Mouse (Mus musculus) ZHBTc4 (cell line): ENCODE data around the gene Adam23.

ENCODE experiments used
- DNase-seq: peaks from one replicate; pipeline ENCODE4 v3.0.0-alpha.2; 2011; ENCODE audit warnings: low read depth, low spot score

The Adam23 gene

GRCm38 (mm10) chr1:63445656-63446046 is at the start of gene Adam23:
Gene Adam23 (plus strand): TSS chr1:63445891.
- peak; percentile 92 for DNase-seq

DNA sequence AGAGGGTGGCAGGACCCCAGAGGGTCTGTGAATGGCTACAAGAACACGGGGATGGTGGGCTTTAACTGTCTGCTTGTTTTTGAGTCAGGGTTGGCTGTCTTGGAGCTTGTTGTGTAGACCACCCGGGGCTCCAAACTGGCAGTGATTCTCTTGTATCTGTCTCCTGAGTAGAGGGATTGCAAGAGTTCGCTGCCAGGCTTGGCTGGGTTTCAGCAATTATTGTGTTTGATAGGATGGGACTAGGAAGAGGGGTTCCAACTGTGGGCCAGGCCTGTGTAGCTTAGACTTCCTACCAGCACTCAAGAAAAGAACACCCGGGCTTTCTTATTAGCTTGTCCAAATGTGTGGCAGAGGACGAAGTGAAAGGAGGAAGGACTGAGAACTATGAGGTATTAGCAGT is 44.6 kb upstream of the Adam23 start:
- DNase-seq, result no peak

DNA sequence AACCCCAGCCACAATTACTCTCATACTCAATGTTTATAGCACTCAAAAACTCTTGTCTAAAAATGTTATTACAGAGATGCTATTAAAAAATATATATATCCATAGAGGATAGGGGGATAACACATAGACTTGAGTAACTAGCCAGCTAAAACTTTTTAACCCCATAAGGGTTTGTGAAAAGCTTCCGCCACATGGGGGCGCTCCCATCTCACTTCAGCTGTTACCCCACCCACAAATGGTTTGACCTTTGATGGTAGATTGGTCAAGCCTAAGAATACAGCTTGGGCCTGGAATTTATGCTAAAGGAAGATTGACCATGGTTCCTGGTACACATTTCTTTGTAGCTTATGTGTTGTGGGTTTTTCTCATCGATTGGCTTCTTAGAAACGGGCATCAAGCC is 42.1 kb upstream of the Adam23 start:
- DNase-seq, result peak; percentile 78

DNA sequence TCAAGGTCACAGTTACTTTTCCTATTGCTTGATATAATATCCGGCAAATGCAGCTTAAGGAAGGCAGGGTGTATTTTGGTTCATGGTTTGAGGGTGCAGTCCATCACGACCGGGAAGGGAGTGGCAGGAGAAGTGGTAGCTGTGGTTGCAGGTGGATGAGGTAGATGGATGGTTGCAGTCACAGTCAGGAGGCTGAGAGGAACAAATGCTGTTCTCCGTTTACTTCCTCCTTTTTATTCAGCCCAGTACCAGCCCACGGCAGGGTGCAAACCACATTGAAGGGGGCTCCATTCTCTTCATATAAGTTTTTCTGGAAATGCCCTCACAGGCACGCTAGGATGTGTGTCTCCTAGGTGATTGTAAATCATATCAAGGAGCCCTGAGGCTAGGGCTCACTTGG is 37.3 kb upstream of the Adam23 start:
- no peak for DNase-seq

DNA sequence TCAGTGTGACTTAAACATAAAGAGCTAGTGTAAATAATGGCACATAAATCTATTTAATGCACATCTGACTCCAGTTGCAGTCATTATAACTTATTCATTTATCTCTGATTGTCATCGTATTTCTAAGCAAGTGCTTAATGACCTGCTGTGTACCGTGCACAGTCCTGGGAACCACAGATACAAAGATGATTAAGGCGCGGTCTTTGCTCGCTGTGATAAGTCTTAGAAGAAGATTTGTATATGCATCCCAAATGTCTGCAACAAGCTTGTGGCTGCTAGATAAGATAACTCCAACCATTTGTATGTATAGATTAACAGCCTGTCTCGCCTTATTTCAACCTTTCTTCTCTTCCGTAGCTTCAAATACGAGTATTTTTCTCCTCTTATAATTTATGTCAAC is 27.2 kb upstream of the Adam23 start:
- DNase-seq, result no peak

DNA sequence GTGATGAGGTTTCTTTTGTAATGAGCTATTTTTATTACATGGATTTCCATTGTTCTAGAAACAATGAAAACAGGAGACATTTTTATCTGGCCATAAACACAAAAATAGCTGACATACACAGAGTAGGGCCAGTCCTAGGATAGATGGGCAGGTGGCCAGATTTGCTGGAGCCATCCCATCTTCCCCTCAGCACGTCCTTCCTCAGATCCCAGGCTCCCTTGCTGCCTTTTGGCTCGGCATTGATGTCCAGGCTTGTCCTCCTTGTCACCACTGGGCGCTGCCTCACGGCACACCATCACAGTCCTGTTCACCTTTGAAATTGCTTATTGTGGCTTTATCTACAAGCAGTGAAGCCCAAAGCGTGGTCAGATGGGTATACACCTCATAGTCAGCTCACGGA is 15.0 kb upstream of the Adam23 start:
- no peak for DNase-seq

DNA sequence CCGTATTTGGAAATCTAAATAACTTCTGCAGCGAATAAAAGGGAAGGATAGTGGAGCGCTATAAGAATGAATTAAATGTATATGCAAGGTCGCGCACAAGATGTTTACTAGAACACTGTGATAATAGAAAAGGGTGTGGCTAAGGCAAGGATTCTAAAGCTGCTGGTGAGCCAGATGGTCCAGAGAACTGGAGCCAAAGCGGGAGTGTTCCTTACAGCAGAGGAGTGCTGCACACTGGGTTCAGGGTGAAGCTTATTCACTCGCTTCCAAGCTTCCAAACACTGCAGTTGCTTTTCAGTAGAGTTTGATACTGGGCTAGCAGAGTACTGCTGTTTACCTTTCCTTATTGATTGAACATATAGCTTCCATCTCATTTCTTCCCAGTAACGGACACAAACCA is 14.5 kb upstream of the Adam23 start:
- DNase-seq, result peak; percentile 31

DNA sequence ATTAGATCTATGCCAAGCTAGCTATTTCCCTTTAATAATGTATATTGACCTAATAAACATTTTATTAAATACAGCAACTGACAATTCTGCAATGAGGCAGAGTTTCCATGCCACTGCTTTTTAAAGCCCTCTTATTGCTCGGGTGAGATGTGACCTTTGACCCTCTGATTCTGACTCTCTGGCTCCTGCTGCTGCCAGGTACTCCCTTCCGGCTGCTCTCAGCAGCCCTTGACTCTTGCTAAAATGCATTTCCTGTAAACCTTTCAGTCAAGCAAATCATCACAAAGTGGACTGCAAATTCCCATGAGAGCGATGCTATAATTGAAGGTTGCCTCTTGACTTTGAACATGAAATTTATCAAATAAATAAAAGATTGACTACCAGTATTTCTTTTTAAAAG is 13.8 kb upstream of the Adam23 start:
- peak; percentile 40 for DNase-seq

- no peak for DNase-seq
Measured at GRCm38 (mm10) chr1:63434052-63434451, 11.6 kb upstream of the Adam23 start.

DNA sequence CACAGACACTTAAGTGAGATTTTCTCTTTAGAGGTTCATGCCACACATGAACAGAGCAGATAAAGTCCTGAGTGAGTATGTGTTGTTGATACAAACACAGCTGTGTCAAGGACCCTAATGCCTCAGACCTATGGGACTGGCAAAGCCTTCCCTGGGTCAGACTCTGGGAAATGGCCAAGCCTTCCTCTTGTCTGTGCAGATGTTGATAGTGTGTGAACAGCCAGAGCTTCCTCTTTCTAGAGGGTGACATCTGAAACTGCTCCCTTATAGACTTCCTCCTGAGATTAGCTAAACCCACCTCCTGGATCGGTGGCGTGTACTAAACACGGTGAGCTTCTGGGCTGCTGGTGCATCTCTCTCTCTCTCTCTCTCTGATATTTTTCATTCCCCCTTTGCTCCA is 8.2 kb upstream of the Adam23 start:
- DNase-seq, result no peak

DNA sequence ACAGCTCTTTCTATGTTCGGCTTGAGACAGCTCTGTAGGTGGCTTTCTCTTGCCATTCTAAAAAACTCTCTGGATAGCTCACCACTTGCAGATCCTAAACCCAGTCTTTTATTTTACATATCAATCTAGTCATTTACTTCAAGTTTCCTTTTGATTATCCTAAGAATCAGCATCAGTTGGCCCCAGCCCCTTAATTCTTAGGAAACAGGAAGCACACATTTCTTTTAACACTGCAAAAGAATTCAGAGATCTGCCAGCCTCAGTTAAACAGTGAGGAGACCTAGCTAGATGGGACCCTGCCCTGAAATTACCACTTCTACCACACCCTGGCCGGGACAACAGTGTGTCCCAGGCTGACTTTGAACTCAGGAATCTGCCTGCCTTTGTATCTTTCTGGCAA is 3.5 kb upstream of the Adam23 start:
- DNase-seq, result peak; percentile 95

- DNase-seq, result no peak
Measured at GRCm38 (mm10) chr1:63442616-63443015, 3.1 kb upstream of the Adam23 start.

DNA sequence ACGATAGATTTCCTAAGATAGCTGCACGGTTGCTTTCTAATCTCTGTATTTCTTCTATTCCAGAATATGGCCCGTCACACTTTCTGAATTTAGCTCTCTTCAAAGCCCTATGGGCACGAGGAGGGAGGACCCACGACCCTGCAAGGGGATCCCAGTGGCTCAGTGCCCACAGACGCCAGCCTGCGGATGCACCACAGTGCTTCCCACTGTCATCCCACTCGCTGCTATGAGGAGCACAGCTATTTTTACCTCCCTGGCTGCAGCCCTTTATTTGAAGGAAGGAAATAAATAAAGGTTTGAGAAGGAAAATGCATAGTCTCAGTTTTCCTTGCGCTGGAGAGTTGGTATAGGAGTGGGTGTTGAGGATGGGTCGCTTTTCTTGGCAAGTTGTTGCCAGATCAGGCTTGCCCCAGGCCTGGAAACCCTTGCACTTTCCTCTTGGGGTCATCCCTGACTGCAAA is 512 bp upstream of the Adam23 start:
- no peak for DNase-seq

GRCm38 (mm10) chr1:63446047-63446704 is 485 bp downstream of the Adam23 start:
- peak; percentile 34 for DNase-seq

GRCm38 (mm10) chr1:63446721-63447120 is 1.0 kb downstream of the Adam23 start:
- DNase-seq, result no peak

- DNase-seq, result no peak
Measured at GRCm38 (mm10) chr1:63450091-63450490, 4.4 kb downstream of the Adam23 start.

GRCm38 (mm10) chr1:63453332-63453887 is 7.7 kb downstream of the Adam23 start:
- DNase-seq, result no peak

DNA sequence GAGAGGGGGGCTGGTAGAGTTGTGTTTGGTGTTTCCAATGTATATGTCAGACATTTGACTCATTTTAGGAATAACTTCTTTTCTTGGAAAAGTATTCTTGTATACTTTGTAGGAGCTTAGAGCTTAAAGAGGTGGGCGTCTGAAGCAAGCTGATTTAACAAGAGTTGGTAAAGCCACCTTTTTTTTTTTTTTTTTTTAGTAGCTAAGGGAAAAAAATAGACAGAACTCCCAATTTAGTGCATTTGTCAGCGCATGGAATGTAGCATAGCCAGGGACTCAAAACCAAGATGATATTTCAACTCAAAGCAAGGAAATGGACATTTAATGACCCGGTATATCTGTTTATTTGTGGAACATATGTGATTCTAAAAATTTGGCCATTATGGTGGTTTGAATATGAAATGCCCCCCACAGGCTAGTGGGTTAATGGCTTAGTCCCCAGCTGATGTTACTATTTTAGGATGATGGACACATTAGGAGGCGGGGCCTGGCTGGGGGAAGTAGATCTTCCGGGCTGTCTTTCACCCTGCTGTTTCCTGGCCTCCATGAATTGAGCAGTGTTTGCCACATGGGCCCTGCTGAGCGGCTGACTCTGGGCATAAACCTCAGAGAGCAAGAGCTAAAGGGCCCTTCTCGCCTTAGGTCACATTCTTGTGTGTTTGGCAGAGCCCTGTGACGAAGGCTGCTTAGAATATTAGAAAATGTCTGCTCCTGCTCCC is 12.3 kb downstream of the Adam23 start:
- peak; percentile 32 for DNase-seq

GRCm38 (mm10) chr1:63459151-63459550 is 13.5 kb downstream of the Adam23 start:
- DNase-seq, result no peak

- no peak for DNase-seq
Measured at GRCm38 (mm10) chr1:63459926-63460325, 14.2 kb downstream of the Adam23 start.

- no peak for DNase-seq
Measured at GRCm38 (mm10) chr1:63464441-63464840, 18.8 kb downstream of the Adam23 start.

GRCm38 (mm10) chr1:63473272-63473671 is 27.6 kb downstream of the Adam23 start:
- no peak for DNase-seq

DNA sequence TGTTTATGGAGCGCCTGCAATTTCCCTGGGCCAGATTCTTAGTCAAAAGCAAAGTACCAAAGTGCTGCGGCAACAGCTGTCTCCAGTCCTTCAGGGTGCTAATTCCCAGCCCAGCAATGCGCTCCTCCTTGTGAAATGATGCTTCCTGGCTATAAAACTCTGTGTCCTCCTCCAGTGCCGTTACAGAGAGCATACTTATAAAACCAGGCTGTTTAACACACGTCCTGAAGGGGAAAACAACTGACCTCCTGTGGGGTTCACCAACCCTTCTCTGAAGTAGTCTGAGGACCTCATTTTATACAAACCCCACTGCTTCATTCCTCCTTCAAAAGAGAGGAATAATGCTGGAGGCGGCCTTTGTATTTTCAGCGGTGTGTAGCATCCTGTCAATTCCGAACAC is 28.0 kb downstream of the Adam23 start:
- DNase-seq, result no peak
